Mouse (Mus musculus) myocyte (in vitro differentiated cells): Measurements from ENCODE around the gene Pacrg.

Experiments used
- MYOG ChIP-seq, 3 experiments: IDR thresholded peaks; one replicate each; pipeline ENCODE4 v1.6.1; 2011; ENCODE audit warnings: control low read depth in 2 of 3, low read depth in 2 of 3, mild to moderate bottlenecking in 2 of 3; ENCODE audit not compliant: insufficient read length in 2 of 3, control insufficient read depth in 1 of 3, insufficient read depth in 1 of 3
- POLR2A ChIP-seq: IDR thresholded peaks from one replicate; pipeline ENCODE4 v1.6.1; 2011; ENCODE audit warnings: low read depth, mild to moderate bottlenecking, control low read depth, moderate library complexity; ENCODE audit not compliant: insufficient read length
- POLR2AphosphoS2 ChIP-seq: IDR thresholded peaks from one replicate; pipeline ENCODE4 v1.6.1; 2011; ENCODE audit warnings: low read depth, control low read depth; ENCODE audit not compliant: insufficient read length
- SRF ChIP-seq: IDR thresholded peaks from one replicate; pipeline ENCODE4 v1.6.1; 2011; ENCODE audit warnings: low read depth; ENCODE audit not compliant: control insufficient read depth, insufficient read length

DNA sequence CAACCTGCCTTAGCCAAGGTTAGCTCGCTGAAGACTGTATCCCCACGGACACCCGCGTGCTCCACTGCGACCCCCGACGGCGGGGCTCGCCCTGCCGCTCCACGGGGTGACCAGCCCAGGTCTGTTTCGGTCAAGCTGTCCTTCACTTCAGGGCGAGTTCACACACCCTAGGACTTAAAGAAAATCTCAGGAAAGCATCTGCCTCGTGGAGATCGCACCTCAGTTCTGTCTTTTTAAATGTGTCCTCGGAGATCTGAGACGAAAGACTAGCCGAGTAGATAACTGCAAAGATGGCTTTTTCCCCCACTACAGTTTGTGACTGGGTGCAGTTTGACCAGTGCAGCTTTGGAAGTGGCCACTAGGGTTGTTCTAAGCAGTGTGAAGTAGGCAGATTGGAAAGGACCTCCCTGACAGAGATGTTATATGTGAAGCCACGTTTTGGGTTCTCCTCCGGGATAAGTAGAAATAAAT lies 655 bp upstream of the Pacrg start:
- TF ChIP-seq MYOG (IDR thresholded peaks at IDR 0.05; ENCODE audit: control insufficient read depth in 1 of 3, insufficient read depth in 1 of 3, insufficient read length in 2 of 3, low read depth in 2 of 3) (no peak), POLR2A (no peak), SRF (no peak), POLR2AphosphoS2 (no peak)
